Mouse (Mus musculus) MEL (cell line): Measurements from ENCODE around the gene Sbsn. TPM values are rescaled to one million over a fixed set of nuclear protein-coding genes. Genes with fewer than 3 reads are reported as not detected.

ENCODE experiments used
- DNase-seq: peaks from one replicate; pipeline ENCODE4 v3.0.0; 2011; ENCODE audit warnings: low read depth, low spot score
- H3K27ac ChIP-seq: 2 replicates; pipeline ENCODE4 v1.5.1; 2012; ENCODE audit warnings: low read depth, mild to moderate bottlenecking, control low read depth, low read length, moderate library complexity; ENCODE audit not compliant: control insufficient read depth
- H3K27me3 ChIP-seq, 2 experiments: fragments of 150-350 bp in 1 of 2; sonication (generic) in 1 of 2; 2 replicates each; pipeline ENCODE4 v1.6.1; 2012; ENCODE audit warnings: low read length in 2 of 2, mild to moderate bottlenecking in 2 of 2, improper control_type of control experiment in 1 of 2, moderate library complexity in 1 of 2; ENCODE audit not compliant: insufficient read depth in 2 of 2, control insufficient read depth in 1 of 2
- H3K36me3 ChIP-seq, 2 experiments: 2 replicates each; pipeline ENCODE4 v1.6.1; 2012 to 2014; ENCODE audit warnings: low read length in 2 of 2, improper control_type of control experiment in 1 of 2, inconsistent platforms in 1 of 2, mild to moderate bottlenecking in 1 of 2; ENCODE audit not compliant: insufficient read depth in 2 of 2, control insufficient read depth in 1 of 2
- H3K4me1 ChIP-seq, 2 experiments: fragments of 150-350 bp in 1 of 2; sonication (generic) in 1 of 2; 2 replicates each; pipeline ENCODE4 v1.6.1; 2012; ENCODE audit warnings: low read length in 2 of 2, improper control_type of control experiment in 1 of 2, mild to moderate bottlenecking in 1 of 2; ENCODE audit not compliant: insufficient read depth in 2 of 2, control insufficient read depth in 1 of 2
- H3K4me3 ChIP-seq, 2 experiments: fragments of 150-350 bp in 1 of 2; sonication (generic) in 1 of 2; 2 replicates each; pipeline ENCODE4 v1.5.1; 2012; ENCODE audit warnings: low read depth in 2 of 2, low read length in 2 of 2, mild to moderate bottlenecking in 2 of 2, moderate library complexity in 2 of 2, control low read depth in 1 of 2, improper control_type of control experiment in 1 of 2; ENCODE audit not compliant: control insufficient read depth in 1 of 2, insufficient read depth in 1 of 2
- H3K79me2 ChIP-seq: 2 replicates; pipeline ENCODE4 v1.6.1; 2012; ENCODE audit warnings: mild to moderate bottlenecking, low read length, moderate library complexity; ENCODE audit not compliant: control insufficient read depth, poor library complexity, insufficient read depth
- H3K9ac ChIP-seq: 2 replicates; pipeline ENCODE4 v1.6.1; 2012; ENCODE audit warnings: low read depth, mild to moderate bottlenecking, control low read depth, low read length, moderate library complexity; ENCODE audit not compliant: control insufficient read depth, poor library complexity, severe bottlenecking
- H3K9me3 ChIP-seq: fragments of 150-350 bp; sonication (generic); replicated peaks from 2 replicates; pipeline ENCODE4 v1.6.1; 2012; ENCODE audit warnings: mild to moderate bottlenecking, low read length, improper control_type of control experiment, moderate library complexity; ENCODE audit not compliant: insufficient read depth
- BHLHE40 ChIP-seq: IDR thresholded peaks from 2 replicates; pipeline ENCODE4 v1.6.1; 2012; ENCODE audit warnings: low read depth, mild to moderate bottlenecking, inconsistent platforms, low read length, improper control_type of control experiment, borderline replicate concordance
- CHD1 ChIP-seq: IDR thresholded peaks from 2 replicates; pipeline ENCODE4 v1.6.1; 2012; ENCODE audit warnings: low read depth, mild to moderate bottlenecking, inconsistent platforms, low read length, improper control_type of control experiment
- CTCF ChIP-seq, 3 experiments: IDR thresholded peaks in 2 of 3; conservative IDR thresholded peaks in 1 of 3; 2 replicates each; pipeline ENCODE4 v1.5.1; 2011 to 2012; ENCODE audit warnings: low read length in 3 of 3, low read depth in 2 of 3, mild to moderate bottlenecking in 2 of 3, improper control_type of control experiment in 1 of 3, inconsistent platforms in 1 of 3, mixed read lengths in 1 of 3, moderate library complexity in 1 of 3; ENCODE audit not compliant: control insufficient read depth in 1 of 3, insufficient read depth in 1 of 3, poor library complexity in 1 of 3, severe bottlenecking in 1 of 3
- E2F4 ChIP-seq: IDR thresholded peaks from 2 replicates; pipeline ENCODE4 v1.6.1; 2011; ENCODE audit warnings: low read depth, low read length, improper control_type of control experiment, borderline replicate concordance
- ELF1 ChIP-seq: IDR thresholded peaks from 2 replicates; pipeline ENCODE4 v1.6.1; 2014; ENCODE audit warnings: low read depth, mild to moderate bottlenecking, inconsistent platforms, low read length, improper control_type of control experiment, moderate library complexity
- EP300 ChIP-seq, 2 experiments: IDR thresholded peaks; 2 replicates each; pipeline ENCODE4 v1.6.1; 2011; ENCODE audit warnings: improper control_type of control experiment in 2 of 2, low read length in 2 of 2, low read depth in 1 of 2, mild to moderate bottlenecking in 1 of 2
- GATA1 ChIP-seq: IDR thresholded peaks from 2 replicates; pipeline ENCODE4 v1.6.1; 2011; ENCODE audit warnings: low read depth, low read length, improper control_type of control experiment
- JUND ChIP-seq: IDR thresholded peaks from 2 replicates; pipeline ENCODE4 v1.6.1; 2011; ENCODE audit warnings: low read depth, mild to moderate bottlenecking, improper control_type of control experiment, low read length
- KAT2A ChIP-seq: conservative IDR thresholded peaks from 2 replicates; pipeline ENCODE4 v1.6.1; 2012; ENCODE audit warnings: low read depth, low read length, improper control_type of control experiment, inconsistent platforms
- MAFK ChIP-seq: IDR thresholded peaks from 2 replicates; pipeline ENCODE4 v1.6.1; 2011; ENCODE audit warnings: low read depth, mild to moderate bottlenecking, low read length, improper control_type of control experiment, borderline replicate concordance
- MAX ChIP-seq: IDR thresholded peaks from 2 replicates; pipeline ENCODE4 v1.6.1; 2011; ENCODE audit warnings: low read length, improper control_type of control experiment
- MAZ ChIP-seq: IDR thresholded peaks from 2 replicates; pipeline ENCODE4 v1.6.1; 2012; ENCODE audit warnings: low read depth, mild to moderate bottlenecking, inconsistent platforms, low read length, improper control_type of control experiment
- MXI1 ChIP-seq: IDR thresholded peaks from 2 replicates; pipeline ENCODE4 v1.6.1; 2011; ENCODE audit warnings: mild to moderate bottlenecking, low read depth, low read length, improper control_type of control experiment
- MYB ChIP-seq: IDR thresholded peaks from 2 replicates; pipeline ENCODE4 v1.6.1; 2011; ENCODE audit warnings: mild to moderate bottlenecking, low read depth, low read length, improper control_type of control experiment
- MYC ChIP-seq: IDR thresholded peaks from 2 replicates; pipeline ENCODE4 v1.6.1; 2011; ENCODE audit warnings: low read depth, mild to moderate bottlenecking, low read length, improper control_type of control experiment, moderate library complexity
- NELFE ChIP-seq: IDR thresholded peaks from 2 replicates; pipeline ENCODE4 v1.6.1; 2011; ENCODE audit warnings: low read depth, low read length, improper control_type of control experiment
- POLR2AphosphoS2 ChIP-seq: IDR thresholded peaks from 2 replicates; pipeline ENCODE4 v1.6.1; 2011; ENCODE audit warnings: low read length, improper control_type of control experiment
- RCOR1 ChIP-seq: IDR thresholded peaks from 2 replicates; pipeline ENCODE4 v1.6.1; 2012; ENCODE audit warnings: low read depth, mild to moderate bottlenecking, inconsistent platforms, low read length, improper control_type of control experiment
- SIN3A ChIP-seq: IDR thresholded peaks from 2 replicates; pipeline ENCODE4 v1.6.1; 2012; ENCODE audit warnings: low read length, improper control_type of control experiment, inconsistent platforms
- SMC3 ChIP-seq: IDR thresholded peaks from 2 replicates; pipeline ENCODE4 v1.6.1; 2011; ENCODE audit warnings: low read depth, low read length, improper control_type of control experiment
- TBP ChIP-seq: IDR thresholded peaks from 2 replicates; pipeline ENCODE4 v1.8.0; 2011; ENCODE audit warnings: low read depth, low read length, improper control_type of control experiment
- TCF12 ChIP-seq: IDR thresholded peaks from 2 replicates; pipeline ENCODE4 v1.6.1; 2014; ENCODE audit warnings: low read depth, mild to moderate bottlenecking, inconsistent platforms, low read length, improper control_type of control experiment, moderate library complexity
- UBTF ChIP-seq: IDR thresholded peaks from 2 replicates; pipeline ENCODE4 v1.6.1; 2012; ENCODE audit warnings: low read depth, mild to moderate bottlenecking, inconsistent platforms, low read length, improper control_type of control experiment, moderate library complexity, borderline replicate concordance; ENCODE audit not compliant: insufficient read depth
- USF1 ChIP-seq: IDR thresholded peaks from 2 replicates; pipeline ENCODE4 v1.6.1; 2014; ENCODE audit warnings: low read depth, mild to moderate bottlenecking, inconsistent platforms, low read length, improper control_type of control experiment, moderate library complexity
- USF2 ChIP-seq, 2 experiments: IDR thresholded peaks; 2 replicates each; pipeline ENCODE4 v1.6.1; 2011 to 2012; ENCODE audit warnings: improper control_type of control experiment in 2 of 2, low read length in 2 of 2, borderline replicate concordance in 1 of 2, inconsistent platforms in 1 of 2, low read depth in 1 of 2, mild to moderate bottlenecking in 1 of 2; ENCODE audit not compliant: insufficient read depth in 1 of 2
- ZKSCAN1 ChIP-seq: IDR thresholded peaks from 2 replicates; pipeline ENCODE4 v1.6.1; 2012; ENCODE audit warnings: low read depth, mild to moderate bottlenecking, inconsistent platforms, low read length, improper control_type of control experiment, moderate library complexity
- ZMIZ1 ChIP-seq: IDR thresholded peaks from 2 replicates; pipeline ENCODE4 v1.6.1; 2012; ENCODE audit warnings: low read depth, mild to moderate bottlenecking, inconsistent platforms, low read length, improper control_type of control experiment, moderate library complexity
- polyA plus RNA-seq, 2 experiments: library from polyadenylated mRNA; stranded (reverse) in 1 of 2; unstranded in 1 of 2; fragments of >175 nt in 1 of 2; fragments of >200 nt in 1 of 2; gene quantifications; 2 replicates each; pipeline versions ENCODE4 v1.2.1 to v1.2.4; 2012; ENCODE audit warnings: low replicate concordance in 2 of 2, low read depth in 1 of 2; ENCODE audit not compliant: insufficient read length in 2 of 2, insufficient read depth in 1 of 2, missing spikeins in 1 of 2
- total RNA-seq: library from RNA; depleted of rRNA; stranded (reverse); fragments of 300-350 nt; gene quantifications from 2 replicates; pipeline ENCODE4 v1.2.3, GENCODE M21; 2012

Sbsn gene
- total and polyA plus RNA-seq, 3 experiments, result 0.17 to 1.2 TPM; not detected in 1

DNA sequence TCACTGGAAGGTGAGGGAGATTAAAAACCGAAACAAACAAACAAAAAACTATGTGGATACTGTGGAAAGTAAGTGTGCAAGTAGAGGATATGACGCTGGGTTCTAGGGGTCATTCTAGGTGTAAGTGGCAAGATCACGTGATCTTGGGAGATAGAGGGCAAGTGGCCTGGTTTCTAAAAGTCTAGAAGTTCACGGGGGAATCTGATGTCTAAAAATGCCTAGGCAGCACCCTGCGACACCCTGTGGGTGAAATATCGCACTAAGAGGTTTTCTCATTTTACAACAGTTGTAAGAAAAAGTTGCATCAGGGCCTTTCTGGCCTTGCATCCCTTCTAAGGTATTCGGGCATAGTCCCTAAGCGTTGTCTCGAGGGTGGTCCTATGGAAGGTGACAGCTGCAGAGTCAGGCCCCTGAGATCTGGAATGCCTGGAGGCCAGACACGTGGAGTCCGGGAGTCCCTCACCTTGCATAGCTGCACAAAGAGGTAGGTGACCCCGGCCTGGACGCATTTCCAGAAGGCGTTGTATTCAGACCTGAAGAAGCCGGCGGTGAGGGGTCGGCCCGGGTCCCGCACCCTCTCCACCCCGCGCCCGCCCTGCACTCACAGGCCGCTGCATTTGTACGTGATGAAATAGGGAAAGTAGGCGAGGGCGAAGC lies 22.4 kb upstream of the Sbsn start:
- TF ChIP-seq E2F4 (0 out of 2 replicates have a peak, but pooled peaks have one; percentile 27), UBTF (no peak), NELFE (no peak), MAZ (peak; percentile 56; the same call in 1 of the 2 replicates), USF1 (peak; percentile 90), TCF12 (no peak), KAT2A (peak; percentile 5), BHLHE40 (peak; percentile 63; the same call in 1 of the 2 replicates), GATA1 (no peak), TBP (no peak), ELF1 (no peak), SMC3 (peak; percentile 18; the same call in 1 of the 2 replicates), CTCF (IDR thresholded peaks at IDR 0.05 in 2 of 3, conservative IDR thresholded peaks at IDR 0.05 in 1 of 3; ENCODE audit: control insufficient read depth in 1 of 3, insufficient read depth in 1 of 3, low read depth in 2 of 3, low read length in 3 of 3, poor library complexity in 1 of 3, severe bottlenecking in 1 of 3) (no peak), RCOR1 (no peak), MAX (peak; percentile 61; the same call in 1 of the 2 replicates), MXI1 (peak; percentile 89), CHD1 (0 out of 2 replicates have a peak, but pooled peaks have one; percentile 30), JUND (no peak), ZMIZ1 (no peak), EP300 (IDR thresholded peaks at IDR 0.05; ENCODE audit: low read depth in 1 of 2, low read length in 2 of 2) (no peak), MYB (no peak), ZKSCAN1 (no peak), MAFK (no peak; the same call in 1 of the 2 replicates), POLR2AphosphoS2 (no peak), USF2 (IDR thresholded peaks at IDR 0.05; ENCODE audit: borderline replicate concordance in 1 of 2, insufficient read depth in 1 of 2, low read depth in 1 of 2, low read length in 2 of 2) (peak in 1 of 2 experiments; percentile 58; a peak in 1 of 4 replicates), SIN3A (no peak), MYC (no peak)
- TF ChIP-seq, all 39 proteins: peak for 10
- H3K27me3 ChIP-seq, result no peaks in the 10 kb centered on the region
- H3K4me1 ChIP-seq, result peaks cover 3 to 11% of the 10 kb centered on the region in 2 experiments; a peak in 3 of 4 replicates
- H3K4me3 ChIP-seq, result peak overlapping the region; percentile 71 to 75
- peaks cover 14% of the 10 kb centered on the region for H3K79me2 ChIP-seq
- H3K36me3 ChIP-seq, result peaks cover 0 to 4% of the 10 kb centered on the region in 2 experiments; a peak in 2 of 4 replicates
- peak overlapping the region; percentile 33 for H3K27ac ChIP-seq
- no peaks in the 10 kb centered on the region for H3K9me3 ChIP-seq
- peak overlapping the region; percentile 80 for H3K9ac ChIP-seq
- no peak for DNase-seq
